Mouse (Mus musculus) retina, adult 2 months (tissue): ENCODE measurements at regions not wholly inside any gene's neighbourhood (a gene's known extent, or its start where the extent isn't known, plus 50 kb on each side); places are given as distances from the start of the nearest gene placed in this dataset.
"Not testable (repeated sequence)": the region's sequence is repeated elsewhere in the genome, so short reads cannot be mapped to it uniquely, and the experiment has no call there.

Source experiments
- DNase-seq: peaks from one replicate; pipeline ENCODE4 v3.0.0-alpha.2; 2012; ENCODE audit warnings: low read depth, low spot score

DNA sequence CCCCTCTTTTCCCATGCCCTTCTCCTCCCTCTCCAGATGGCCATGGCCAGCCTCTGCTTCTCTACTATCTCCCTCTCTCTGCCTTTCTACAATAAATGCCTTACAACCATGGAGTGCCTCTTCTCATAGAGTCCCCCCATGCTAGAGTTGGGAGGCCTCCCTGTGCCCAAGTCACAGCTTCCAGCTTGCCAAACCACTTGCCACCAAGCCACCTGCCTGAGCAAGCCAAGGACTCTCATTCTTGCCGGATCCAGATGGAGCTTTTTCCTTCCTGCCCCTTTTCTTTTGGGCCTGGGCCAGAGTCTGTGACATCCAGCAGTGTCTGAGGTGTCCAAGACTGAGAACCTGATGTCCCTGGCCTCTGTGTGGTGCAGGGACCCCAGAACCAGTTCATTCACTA lies 367.4 kb upstream of the Arhgap42 start:
- DNase-seq: no peak

DNA sequence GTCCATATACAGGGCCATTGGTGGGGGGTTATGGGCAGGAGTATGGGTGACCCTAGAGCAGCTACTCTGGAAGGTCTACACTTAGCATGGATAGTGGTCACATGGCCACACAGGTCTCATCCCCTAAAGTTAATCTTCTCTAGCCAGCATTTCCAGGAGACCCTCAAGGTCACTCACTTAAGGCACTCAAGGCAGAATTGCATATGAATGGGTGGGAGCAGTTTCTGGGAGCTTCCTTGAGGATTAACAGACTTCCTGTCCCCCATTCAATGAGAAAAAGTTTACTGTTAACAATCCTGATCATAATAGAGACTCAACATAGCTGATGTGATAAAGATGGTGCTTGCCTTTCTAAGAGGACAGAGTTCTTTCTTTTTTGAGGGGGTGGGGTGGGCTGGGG lies 352.4 kb upstream of the Arhgap42 start:
- no peak for DNase-seq

DNA sequence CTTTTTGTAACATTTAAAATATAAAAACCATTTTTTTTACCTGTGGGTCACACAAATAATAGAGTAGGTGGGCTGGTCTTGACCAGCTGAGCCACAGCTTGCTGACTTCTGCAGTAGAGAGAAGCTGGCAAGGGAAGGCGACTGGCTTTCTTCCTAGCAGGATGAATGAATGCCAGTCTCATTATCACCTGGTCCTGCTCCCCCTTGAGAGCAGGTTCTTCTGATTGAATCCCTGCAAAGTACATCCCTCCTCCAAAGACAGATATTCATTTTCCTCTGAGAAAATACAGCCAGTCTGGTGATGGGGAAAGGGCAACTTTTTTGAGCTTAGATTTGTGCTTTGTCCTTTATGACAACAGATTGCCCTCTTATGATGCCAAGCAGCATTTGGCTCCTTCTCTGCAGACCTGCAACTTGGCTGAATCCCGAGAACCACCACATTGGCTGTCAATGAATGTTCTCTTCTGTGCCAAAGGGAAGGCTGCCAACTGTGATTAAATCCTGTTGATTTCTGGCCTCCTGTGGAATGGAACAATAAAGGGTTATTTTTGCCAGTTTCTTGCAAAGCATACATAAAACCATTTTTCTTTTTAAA lies 344.2 kb upstream of the Arhgap42 start:
- peak; percentile 9 for DNase-seq

DNA sequence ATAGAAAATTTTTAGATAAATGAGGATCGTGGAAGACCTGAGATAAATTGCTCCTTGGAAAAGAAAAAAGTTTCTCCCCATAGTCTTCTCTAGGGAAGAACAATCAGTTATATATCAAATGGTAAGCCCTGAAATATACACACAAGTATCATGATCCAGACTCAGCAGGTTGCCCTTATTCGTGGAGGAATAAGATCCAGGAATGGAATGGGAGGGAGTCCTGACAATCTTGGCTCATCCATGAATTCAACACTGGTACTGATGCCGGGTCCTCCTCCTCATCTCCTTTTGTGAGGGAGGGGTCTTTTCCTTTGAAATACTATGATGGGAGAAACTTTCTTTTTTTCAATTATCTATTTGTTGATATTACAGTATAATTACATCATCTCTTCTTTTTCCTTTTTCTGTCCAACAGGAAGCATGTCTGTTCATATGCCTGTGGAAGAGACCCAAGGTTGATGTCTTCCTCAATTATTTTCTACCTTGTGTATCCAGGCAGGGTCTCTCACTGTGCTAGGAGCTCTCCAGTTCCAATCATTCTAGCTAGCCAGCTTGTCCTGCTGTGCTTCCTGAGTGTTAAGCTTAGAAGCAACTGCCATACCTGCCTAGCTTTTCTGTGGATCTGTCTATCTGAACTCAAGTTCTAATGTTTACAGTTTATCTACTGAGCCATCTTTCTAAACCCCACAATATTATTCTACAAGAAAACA lies 343.6 kb upstream of the Arhgap42 start:
- DNase-seq: no peak

DNA sequence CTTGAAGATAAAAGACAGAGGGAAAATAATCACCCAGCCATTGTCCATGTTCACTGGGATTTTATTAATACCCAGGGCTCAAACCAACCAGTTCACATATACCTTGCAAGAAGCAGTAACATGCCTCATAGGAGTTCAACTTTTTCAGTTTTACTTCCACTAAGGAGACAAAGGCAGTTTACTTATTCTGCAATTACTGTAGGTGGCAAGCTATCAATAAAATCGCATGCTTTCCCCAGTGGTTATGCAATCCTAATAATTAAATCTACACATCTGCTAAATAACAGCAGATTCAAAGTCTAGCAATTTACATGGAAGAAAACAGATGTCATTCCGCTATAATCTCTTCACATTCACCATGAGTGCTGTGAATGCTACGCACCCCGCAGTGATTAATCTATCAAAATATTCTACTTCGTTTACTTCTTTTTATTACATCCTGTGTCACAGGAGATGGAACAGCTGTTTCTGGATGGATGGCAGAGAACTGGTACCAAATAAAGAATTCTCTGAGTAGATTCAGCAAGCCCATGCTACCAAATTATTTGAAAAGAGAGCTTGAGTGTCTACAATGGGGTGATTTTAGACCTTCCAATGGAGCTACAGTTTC lies 329.2 kb upstream of the Arhgap42 start:
- no peak for DNase-seq

DNA sequence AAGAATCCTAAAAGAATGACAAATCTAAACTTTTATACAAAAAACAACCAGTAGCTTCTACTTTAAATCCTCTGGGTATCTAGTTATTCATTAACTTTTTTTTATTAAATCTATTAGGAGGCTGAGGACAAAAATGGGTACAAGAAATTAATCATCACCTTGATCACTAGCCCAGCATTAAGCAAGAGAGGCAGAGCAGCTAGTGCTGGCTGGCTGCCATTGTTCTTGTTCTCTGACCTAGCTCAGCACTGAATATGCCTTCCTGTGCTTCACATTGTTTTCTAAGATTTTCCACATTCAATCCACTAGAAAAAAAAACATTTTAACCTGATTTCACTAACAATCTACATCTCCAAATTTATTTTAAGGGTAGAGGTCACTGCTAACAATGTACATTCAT lies 325.6 kb upstream of the Arhgap42 start:
- no peak for DNase-seq

DNA sequence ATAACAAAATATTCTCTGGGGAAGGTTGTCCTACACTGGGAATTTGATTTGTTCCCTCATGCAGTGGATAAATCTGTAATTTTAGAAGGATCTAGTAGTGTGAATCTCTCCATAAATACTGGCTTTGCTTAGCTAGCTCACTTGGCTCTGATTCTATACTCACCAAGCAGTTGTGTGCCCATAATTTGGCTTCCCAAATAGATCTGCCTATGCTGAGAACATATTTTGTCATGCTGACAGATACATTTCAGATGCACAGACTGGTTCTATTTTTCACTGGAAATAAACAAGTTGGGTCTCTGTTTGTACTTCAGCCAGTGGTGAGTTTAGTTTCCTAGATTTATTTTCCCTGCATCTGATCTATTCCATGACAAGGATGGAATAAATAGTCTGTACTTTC lies 309.8 kb upstream of the Arhgap42 start:
- no peak for DNase-seq

DNA sequence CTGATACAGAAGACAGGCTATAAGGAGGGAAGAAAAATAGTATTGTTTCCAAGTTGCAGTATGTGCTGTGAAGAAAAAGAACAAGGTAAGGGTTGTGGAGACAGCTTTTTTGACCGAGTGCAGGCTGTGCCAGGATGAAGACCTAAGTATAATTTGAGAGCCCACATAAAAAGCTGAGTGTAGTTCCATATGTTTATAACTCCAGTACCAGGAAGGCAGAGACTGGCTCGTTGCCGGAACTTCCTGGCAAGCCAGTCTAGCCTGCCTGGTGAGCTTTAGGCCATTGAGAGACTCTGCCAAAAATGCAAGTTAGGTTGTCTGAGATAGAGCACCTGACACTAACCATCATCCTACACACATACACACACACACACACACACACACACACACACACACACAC lies 308.7 kb upstream of the Arhgap42 start:
- DNase-seq: no peak

DNA sequence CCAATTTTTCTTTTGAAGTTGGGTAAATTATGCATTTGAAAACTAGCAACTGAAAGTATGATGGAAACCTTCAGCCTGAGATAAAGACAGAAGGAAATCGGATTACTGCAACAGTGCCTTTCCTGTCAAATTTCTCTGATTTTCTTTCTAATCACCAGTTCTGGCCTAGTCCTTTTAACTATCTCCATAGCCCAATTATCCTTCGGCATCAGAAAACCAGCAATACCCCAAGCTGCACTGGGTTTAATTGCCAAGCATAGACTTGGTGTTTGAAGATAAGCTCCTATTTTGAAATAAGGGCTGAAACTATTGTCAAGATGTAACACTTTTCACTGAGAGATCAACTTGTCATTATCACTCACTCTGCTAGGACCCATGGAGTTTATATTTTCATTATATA lies 308.2 kb upstream of the Arhgap42 start:
- no peak for DNase-seq

DNA sequence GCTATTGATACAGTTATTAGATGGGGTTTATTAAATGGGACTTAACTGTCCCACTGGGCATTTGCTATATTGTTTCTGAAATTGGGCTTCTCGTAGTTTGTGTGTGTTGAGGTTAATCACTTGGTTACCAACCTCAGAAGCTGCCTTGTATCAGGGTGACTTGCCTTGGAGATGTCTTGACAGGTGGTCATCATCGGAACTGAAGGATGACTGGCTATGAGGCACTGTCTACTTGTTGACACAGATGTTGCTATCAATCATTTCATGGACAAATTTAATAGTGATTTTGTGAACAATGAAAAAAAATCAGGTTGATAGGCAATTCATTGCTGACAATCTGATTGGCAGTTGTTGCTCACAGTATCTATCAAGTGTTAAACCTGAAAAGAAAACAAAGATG lies 261.4 kb upstream of the Arhgap42 start:
- no peak for DNase-seq

DNA sequence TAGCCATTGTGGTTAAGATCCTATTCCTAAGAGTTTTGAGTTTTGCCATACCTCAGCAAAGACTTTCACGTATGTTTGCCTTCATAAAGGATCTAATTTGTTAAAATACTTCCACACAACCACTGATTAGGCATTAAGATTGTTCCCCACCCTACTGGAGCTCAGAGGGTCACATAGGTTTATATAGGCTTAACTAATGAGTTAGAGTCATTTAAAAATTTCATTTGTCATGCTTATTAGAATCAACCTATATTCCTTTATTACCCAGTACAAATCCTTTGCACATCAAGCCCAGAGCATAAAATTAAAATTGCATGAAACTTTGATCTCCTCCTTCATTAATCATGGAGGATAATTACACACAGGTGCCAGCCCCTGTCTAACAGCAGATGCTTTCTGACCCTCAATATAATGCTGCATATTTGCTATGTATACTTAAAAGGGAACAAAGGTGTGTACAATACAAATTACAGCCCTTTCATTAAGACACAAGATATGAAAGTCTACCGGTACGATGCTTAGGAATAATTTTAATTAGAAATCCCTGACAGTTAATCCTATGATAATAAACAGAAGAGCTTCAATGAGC lies 254.8 kb upstream of the Arhgap42 start:
- no peak for DNase-seq

DNA sequence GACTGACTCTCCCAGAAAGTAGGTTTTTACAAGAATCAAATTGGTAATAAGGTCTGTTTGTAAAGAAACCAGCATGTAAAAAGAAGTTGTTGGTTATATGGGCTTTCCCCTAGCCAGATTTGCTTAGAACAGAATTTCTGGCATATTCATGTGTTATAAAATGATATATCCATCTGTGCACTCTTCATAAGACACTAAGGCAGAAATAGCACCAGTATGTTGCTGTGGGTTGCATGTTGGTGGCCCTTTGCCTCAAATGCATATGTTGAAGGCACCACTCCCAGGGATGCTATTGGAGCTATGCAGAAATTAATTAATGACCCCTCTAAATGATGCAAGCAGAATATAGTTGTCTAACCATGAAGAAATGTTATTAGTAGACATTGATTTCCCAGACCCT lies 238.2 kb upstream of the Arhgap42 start:
- no peak for DNase-seq

DNA sequence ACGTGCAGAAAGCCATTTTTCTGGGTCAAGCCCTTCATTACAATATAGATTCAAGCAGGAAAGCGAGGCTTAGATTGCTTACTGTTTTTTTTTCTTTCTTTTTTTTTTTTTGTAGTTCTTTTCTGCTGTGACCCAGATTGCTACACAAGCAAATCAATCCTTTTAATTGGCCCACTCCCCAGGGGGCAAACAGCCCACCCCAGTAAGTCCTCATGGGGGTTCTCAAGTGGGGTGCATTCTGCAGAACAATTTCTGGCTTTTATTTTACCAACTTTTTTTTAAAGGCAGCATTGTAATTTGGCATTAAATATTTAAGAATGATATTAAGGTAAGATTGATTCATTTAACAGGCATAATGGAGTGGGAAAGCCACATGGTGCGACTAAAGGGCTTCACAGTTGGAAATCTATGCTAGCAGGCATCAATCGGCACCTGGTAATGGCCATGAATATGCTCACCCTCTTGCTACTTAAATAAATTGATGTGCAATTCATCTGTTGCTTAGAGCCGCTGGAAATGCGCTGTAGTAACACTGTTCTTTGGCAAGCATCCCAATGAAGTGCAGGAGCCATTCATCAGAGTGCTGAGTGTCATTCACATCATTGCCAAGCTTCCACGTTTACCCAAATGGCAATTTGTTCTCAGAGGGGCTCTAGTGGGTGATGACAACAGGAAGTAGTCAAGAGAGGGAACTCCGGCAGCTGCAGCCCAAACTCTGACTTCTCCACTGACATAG lies 236.3 kb upstream of the Arhgap42 start:
- no peak for DNase-seq

DNA sequence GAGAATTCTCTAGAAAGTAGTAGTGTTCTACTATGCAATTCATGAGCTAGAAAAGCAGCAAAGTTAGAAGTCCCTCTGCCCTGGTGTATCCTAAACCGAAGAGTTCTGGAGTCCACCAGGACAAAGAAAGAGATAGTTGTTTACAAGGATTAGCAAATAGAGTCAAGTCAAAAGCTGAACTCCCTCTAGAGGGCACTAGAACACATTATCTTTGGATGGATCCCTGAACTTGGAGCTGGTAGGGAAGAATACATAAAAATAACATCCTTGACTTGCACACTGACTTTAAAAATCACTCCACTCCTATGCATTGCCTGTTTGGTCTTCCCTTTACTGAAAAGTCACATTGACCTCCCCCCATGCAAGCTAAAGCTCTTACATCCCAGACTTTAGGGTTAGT lies 205.3 kb upstream of the Arhgap42 start:
- no peak for DNase-seq

DNA sequence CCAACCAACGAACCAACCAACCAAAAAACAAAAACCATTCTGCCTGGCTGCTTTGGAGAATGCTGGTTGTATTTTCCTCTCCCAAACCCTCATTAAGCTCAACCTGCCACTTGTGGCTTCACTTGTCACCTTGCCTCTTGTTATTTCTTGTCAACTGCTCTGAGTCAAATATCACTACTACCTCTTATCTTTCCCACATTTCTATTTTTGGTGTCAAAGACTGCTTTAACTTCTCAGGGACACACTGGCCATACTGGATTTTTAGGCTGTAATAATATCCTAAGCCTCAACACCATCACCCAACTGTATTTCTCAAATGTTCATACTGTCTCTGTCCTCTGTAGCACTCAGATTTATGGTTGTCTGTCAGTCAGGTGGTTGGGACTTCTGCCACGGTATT lies 181.4 kb upstream of the Arhgap42 start:
- DNase-seq: no peak

DNA sequence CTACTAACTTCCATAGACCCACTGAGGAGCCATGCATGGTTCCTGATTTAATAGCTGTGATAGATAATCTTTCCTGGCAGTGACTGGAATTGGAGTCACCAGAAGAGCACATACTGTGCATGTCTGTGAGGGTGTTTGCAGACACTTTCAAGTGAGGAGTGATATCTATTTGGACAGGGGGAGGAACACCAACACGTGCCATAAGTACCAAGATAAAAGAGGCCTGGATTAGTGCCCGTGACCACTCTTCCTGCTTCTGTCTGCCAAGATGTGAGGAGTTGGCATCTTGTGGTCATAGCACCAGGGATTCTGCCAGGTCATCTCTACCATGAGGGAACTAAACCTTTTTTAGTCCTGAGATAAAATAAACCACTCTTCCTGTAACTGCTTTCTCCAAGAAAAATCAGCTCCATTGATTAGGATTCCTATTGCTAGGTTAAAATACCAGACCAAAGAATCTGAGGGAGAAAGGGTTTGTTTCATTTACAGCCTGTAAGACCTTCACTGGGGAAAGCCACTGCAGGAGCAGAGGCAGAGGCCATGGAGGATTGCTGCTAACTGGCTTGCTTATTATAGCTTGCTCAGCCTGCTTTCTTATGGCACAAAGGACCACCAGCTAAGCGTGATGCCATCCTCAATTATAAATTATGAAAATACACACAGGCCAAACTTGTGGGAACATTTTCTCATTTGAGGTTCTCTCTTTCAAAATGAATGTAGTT lies 173.7 kb upstream of the Arhgap42 start:
- no peak for DNase-seq

DNA sequence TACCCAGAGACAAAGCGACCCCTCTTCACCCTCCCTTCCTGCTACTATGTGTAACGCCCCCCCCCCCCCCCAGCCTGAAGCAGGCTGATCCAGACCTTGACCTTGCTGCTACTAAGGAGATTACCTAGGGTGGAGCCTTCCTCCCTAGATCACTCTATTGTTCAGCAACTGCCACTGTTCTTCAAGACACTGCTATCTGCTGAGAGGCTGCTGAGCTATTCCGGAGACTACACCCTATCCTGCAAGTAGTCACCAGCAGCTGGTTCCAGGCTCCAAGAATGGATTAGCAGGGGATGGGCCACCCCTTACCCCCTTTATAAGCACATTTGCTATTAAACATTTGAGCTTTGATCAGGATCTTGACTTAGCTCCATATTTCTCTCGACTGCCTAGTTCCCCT lies 155.3 kb upstream of the Arhgap42 start:
- not testable (repeated sequence) for DNase-seq

DNA sequence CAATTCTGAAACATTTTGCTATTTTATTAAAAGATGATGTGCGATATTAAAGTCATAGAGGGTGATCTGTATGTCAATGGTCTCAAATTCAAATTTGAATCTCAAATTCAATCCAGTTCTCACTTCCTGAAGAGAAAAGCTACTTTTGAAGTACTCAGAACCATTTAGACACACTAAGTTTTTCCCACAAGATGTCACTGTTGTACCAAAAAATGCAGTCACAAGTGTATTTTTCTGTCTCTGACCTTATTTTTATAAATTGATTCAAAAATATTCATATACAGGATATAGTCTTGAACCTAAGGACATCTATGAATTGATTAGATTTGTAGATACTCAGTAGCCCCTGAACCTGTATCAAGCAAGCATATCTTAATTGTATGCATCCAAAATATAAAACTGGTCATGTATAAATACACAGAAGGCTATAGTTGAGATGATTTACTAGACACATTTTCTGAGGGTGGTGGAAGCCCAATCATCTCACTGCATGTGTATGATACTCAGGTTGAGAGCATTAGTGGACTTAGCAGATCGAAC lies 137.8 kb upstream of the Arhgap42 start:
- no peak for DNase-seq

DNA sequence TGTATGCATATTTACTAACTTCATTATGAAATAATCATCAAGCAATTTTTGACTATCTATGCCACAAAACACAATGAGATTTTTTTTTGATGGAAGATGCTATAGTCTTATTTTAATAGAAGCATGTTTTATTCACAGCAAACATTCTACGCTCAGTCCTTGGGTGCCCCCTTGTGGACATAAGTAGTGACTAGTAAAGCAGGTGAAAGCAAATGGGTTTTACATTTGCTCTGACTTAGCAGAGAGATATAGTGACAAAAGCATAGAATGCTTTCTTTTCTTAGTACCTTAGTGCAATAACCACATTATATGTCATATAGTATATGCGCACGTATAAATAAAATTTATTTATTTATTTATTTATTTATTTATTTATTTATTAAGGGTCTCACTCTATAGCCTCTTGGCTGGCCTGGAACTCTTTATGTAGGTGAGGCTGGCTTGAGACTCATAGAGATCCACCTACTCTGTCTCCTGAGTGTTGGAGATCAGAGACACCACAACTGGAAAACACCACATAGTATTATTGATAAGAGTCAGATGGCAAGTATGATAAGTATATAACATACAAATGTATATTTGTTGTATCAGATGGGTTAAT lies 136.5 kb upstream of the Arhgap42 start:
- DNase-seq: peak; percentile 41

DNA sequence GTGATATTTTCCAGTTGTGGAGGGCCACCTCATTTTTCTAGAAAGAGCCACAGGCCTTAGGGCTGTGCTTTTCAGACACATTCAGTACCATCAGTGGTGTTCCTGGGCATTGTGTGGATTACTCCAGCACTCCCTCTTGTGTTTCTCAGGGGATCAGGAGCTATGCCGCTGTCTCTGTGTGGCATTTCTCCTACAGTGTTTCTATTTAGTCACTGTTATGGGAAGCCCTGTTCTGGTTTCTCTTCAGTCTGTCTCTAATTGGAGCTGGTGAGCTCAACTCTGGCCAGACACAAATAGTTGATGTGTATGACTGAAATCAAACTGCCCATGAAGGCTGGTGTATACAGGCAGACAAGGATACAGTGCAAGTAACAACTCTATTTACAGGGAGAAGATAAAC lies 133.7 kb upstream of the Arhgap42 start:
- no peak for DNase-seq

DNA sequence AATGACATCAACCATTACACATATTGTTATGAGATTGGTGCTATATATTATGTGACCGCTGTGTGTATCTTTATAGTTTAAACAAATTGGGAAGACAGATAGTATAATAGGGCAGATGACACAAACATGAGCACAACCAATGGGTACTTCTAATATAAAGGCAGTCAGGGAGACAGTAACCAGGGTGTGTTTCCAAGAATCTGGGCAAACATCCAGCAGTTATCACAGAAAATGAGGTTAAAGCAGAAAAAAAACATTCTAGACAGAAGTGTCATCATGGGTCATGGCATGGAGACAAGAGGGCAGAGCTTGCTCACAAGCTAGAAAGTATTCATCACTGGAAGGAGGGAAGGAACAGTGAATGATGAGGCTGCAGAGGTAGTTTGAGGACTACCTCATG lies 129.8 kb upstream of the Arhgap42 start:
- DNase-seq: no peak
